Mouse (Mus musculus) liver, postnatal 0 days (tissue): ENCODE measurements around the gene Ddx4.

Source experiments
- CTCF ChIP-seq: sonication (generic); IDR thresholded peaks from 2 replicates; pipeline ENCODE4 v1.5.1; 2016; ENCODE audit warnings: antibody characterized with exemption, low read depth
- EP300 ChIP-seq: IDR thresholded peaks from 2 replicates; pipeline ENCODE4 v1.6.1; 2016; ENCODE audit warnings: antibody characterized with exemption, low read depth, mild to moderate bottlenecking

GRCm38 (mm10) chr13:112584556-112585237, 67.6 kb downstream of the Ddx4 start:
- no peak for TF ChIP-seq CTCF
- TF ChIP-seq EP300: no peak
